In genomic region chr9:110946548-110947044, GRCm38 (mm10) we compare ENCODE assay signal across 10 mouse cellular contexts. TPM values are rescaled to one million over a fixed set of nuclear protein-coding genes. Genes with fewer than 3 reads are reported as not detected.
DNase-seq lines count a peak whose midpoint lies in the region; ATAC-seq lines count a peak whose summit lies in the region.
"Had no signal": no experiment of that assay in that cellular context is flagged by ENCODE, and none has a peak within 500 bp of the region (broad histone marks: within the 10 kb centered on the region; RNA-seq: fewer than 3 reads in every experiment).

No protein-coding gene starts in this region.

- H3K36me3 ChIP-seq in kidney, embryonic 15.5 days = no peaks in the 10 kb centered on the region
- H3K36me3 ChIP-seq in kidney, embryonic 14.5 days (ENCODE audit: control insufficient read depth, insufficient read depth, low read length) = no peaks in the 10 kb centered on the region
- H3K36me3 ChIP-seq in embryonic facial prominence, embryonic 10.5 days (replicated peaks) = no peaks in the 10 kb centered on the region

- peak; percentile 89 for DNase-seq in ES-CJ7 (ENCODE audit: low read depth, low spot score)
- DNase-seq in embryonic facial prominence, embryonic 10.5 days (ENCODE audit: low spot score) = peak; percentile 60
- DNase-seq in naive thymus-derived CD4-positive, alpha-beta T cell, adult 2 months (ENCODE audit: low read depth) = peak; percentile 89
- DNase-seq in right cerebral cortex, adult 2 months (ENCODE audit: low spot score in 2 of 2) = no peak
- DNase-seq in c-Kit-positive CD71-positive TER-119-positive erythroid progenitor cells, embryonic 14.5 days (ENCODE audit: low spot score) = no peak
- DNase-seq in cerebellum, adult 11-12 months = no peak
- DNase-seq: heart, adult 2 months; layer of hippocampus, postnatal 36 days had no signal

- H3K27me3 ChIP-seq in kidney, embryonic 15.5 days = peaks cover 58% of the 10 kb centered on the region
- peaks cover 41% of the 10 kb centered on the region for H3K27me3 ChIP-seq in kidney, embryonic 14.5 days (ENCODE audit: control insufficient read depth, insufficient read depth, low read length)
- peaks cover 78% of the 10 kb centered on the region for H3K27me3 ChIP-seq in embryonic facial prominence, embryonic 10.5 days (replicated peaks; ENCODE audit: low read depth, poor library complexity, severe bottlenecking)

- no peak overlapping the region for H3K27ac ChIP-seq in kidney, embryonic 15.5 days
- H3K27ac ChIP-seq in kidney, embryonic 14.5 days (ENCODE audit: low read depth, low read length) = no peak overlapping the region
- no peak overlapping the region for H3K27ac ChIP-seq in embryonic facial prominence, embryonic 10.5 days (replicated peaks)
- H3K27ac ChIP-seq: heart, adult 2 months had no signal

- WGBS in kidney, embryonic 15.5 days = 13% methylated on average over 20 of the region's 20 CpGs
- WGBS in kidney, embryonic 14.5 days = 8% methylated on average over 20 of the region's 20 CpGs
- 2% methylated on average over 20 of the region's 20 CpGs for WGBS in embryonic facial prominence, embryonic 10.5 days

- peaks cover 13% of the 10 kb centered on the region for H3K4me1 ChIP-seq in kidney, embryonic 15.5 days
- 0 out of 2 replicates have a peak, but pooled peaks cover 2% of the 10 kb centered on the region for H3K4me1 ChIP-seq in kidney, embryonic 14.5 days (ENCODE audit: control insufficient read depth, insufficient read depth, low read length)
- peaks cover 18% of the 10 kb centered on the region for H3K4me1 ChIP-seq in embryonic facial prominence, embryonic 10.5 days

- no peak overlapping the region for H3K9ac ChIP-seq in kidney, embryonic 15.5 days
- H3K9ac ChIP-seq in kidney, embryonic 14.5 days (ENCODE audit: low read depth, low read length) = no peak overlapping the region

- ATAC-seq in kidney, embryonic 15.5 days (replicated peaks; ENCODE audit: low FRiP score) = no peak
- ATAC-seq in kidney, embryonic 14.5 days (ENCODE audit: low FRiP score, low TSS enrichment) = no peak

- H3K4me3 ChIP-seq in kidney, embryonic 15.5 days (replicated peaks) = peak overlapping the region; percentile 10; the same call in 1 of the 2 replicates
- H3K4me3 ChIP-seq in kidney, embryonic 14.5 days (ENCODE audit: low read length) = no peak overlapping the region
- peak overlapping the region; percentile 27 for H3K4me3 ChIP-seq in embryonic facial prominence, embryonic 10.5 days
- H3K4me3 ChIP-seq: heart, adult 2 months had no signal

- peak overlapping the region; percentile 14; the same call in 1 of the 2 replicates for H3K4me2 ChIP-seq in kidney, embryonic 15.5 days
- no peak overlapping the region for H3K4me2 ChIP-seq in kidney, embryonic 14.5 days (replicated peaks; ENCODE audit: low read depth, low read length)

- H3K9me3 ChIP-seq in kidney, embryonic 15.5 days (replicated peaks) = no peaks in the 10 kb centered on the region
- no peaks in the 10 kb centered on the region for H3K9me3 ChIP-seq in kidney, embryonic 14.5 days (ENCODE audit: control insufficient read depth, low read length)
- H3K9me3 ChIP-seq in embryonic facial prominence, embryonic 10.5 days = no peaks in the 10 kb centered on the region

RNA-seq across cellular contexts. Expression of gene Tdgf1, which starts 0.6 kb away (rescaled TPM):
- not detected in 2 replicates for polyA plus RNA-seq in kidney, embryonic 15.5 days (2015; fragmentation: Nextera tagmentation; extraction: Ambion mirVana)
- polyA plus RNA-seq in kidney, embryonic 14.5 days (2014; fragmentation: Nextera tagmentation; extraction: Ambion mirVana) = not detected in 2 replicates
- polyA plus RNA-seq in embryonic facial prominence, embryonic 10.5 days (2016; fragmentation: Nextera tagmentation; extraction: Ambion mirVana) = not detected in 2 replicates
- polyA plus RNA-seq: heart, adult 2 months had no signal

RNA-seq across cellular contexts. Expression of gene Lrrc2, which starts 4.7 kb away (rescaled TPM):
- 0.21 and 0.30 TPM in 2 replicates for polyA plus RNA-seq in kidney, embryonic 15.5 days (2015; fragmentation: Nextera tagmentation; extraction: Ambion mirVana)
- 0.15 TPM in 1 of 2 replicates, not detected in the other for polyA plus RNA-seq in kidney, embryonic 14.5 days (2014; fragmentation: Nextera tagmentation; extraction: Ambion mirVana)
- 0.14 and 0.15 TPM in 2 replicates for polyA plus RNA-seq in embryonic facial prominence, embryonic 10.5 days (2016; fragmentation: Nextera tagmentation; extraction: Ambion mirVana)

RNA-seq across cellular contexts. Expression of gene Fam240a, which starts 29.9 kb away (rescaled TPM):
- not detected in 2 replicates for polyA plus RNA-seq in kidney, embryonic 15.5 days (2015; fragmentation: Nextera tagmentation; extraction: Ambion mirVana)
- not detected in 2 replicates for polyA plus RNA-seq in kidney, embryonic 14.5 days (2014; fragmentation: Nextera tagmentation; extraction: Ambion mirVana)
- polyA plus RNA-seq in embryonic facial prominence, embryonic 10.5 days (2016; fragmentation: Nextera tagmentation; extraction: Ambion mirVana) = not detected in 2 replicates
- polyA plus RNA-seq: heart, adult 2 months had no signal

RNA-seq across cellular contexts. Expression of gene Rtp3, which starts 43.8 kb away (rescaled TPM):
- polyA plus RNA-seq in kidney, embryonic 15.5 days (2015; fragmentation: Nextera tagmentation; extraction: Ambion mirVana) = 0.86 and 1.0 TPM in 2 replicates
- polyA plus RNA-seq in kidney, embryonic 14.5 days (2014; fragmentation: Nextera tagmentation; extraction: Ambion mirVana) = 0.32 TPM in 1 of 2 replicates, not detected in the other
- polyA plus RNA-seq in embryonic facial prominence, embryonic 10.5 days (2016; fragmentation: Nextera tagmentation; extraction: Ambion mirVana) = 0.11 and 0.40 TPM in 2 replicates

Comparison
In these comparisons a context has a peak if more than half of its experiments do, and no peak if none do; other contexts are left out.
1. DNase-seq: peak in ES-CJ7 (single experiment), embryonic facial prominence, embryonic 10.5 days (single experiment) and naive thymus-derived CD4-positive, alpha-beta T cell, adult 2 months (single experiment); none in right cerebral cortex, adult 2 months (0 of 2), c-Kit-positive CD71-positive TER-119-positive erythroid progenitor cells, embryonic 14.5 days (single experiment) and cerebellum, adult 11-12 months (single experiment).